Mouse (Mus musculus) kidney, embryonic 15.5 days (tissue): ENCODE results near the gene Rorb. TPM values are rescaled to one million over a fixed set of nuclear protein-coding genes. Genes with fewer than 3 reads are reported as not detected.
A peak's percentile ranks its signal among the peaks of the same experiment; 100 is the strongest.

Source experiments
- ATAC-seq: fragments of 200-750 bp; cut with Nextera tagmentation; replicated peaks from 2 replicates; pipeline ENCODE4 v1.8.0; 2017; ENCODE audit warnings: moderate TSS enrichment; ENCODE audit not compliant: low FRiP score
- H3K27ac ChIP-seq: fragments of 300-500 bp; sonication (generic); 2 replicates; pipeline ENCODE4 v1.5.1; 2015; ENCODE audit warnings: mild to moderate bottlenecking, inconsistent platforms
- H3K27me3 ChIP-seq: fragments of 300-500 bp; sonication (generic); 2 replicates; pipeline ENCODE4 v1.6.1; 2015; ENCODE audit warnings: inconsistent platforms
- H3K36me3 ChIP-seq: fragments of 300-500 bp; sonication (generic); 2 replicates; pipeline ENCODE4 v1.6.1; 2015; ENCODE audit warnings: inconsistent platforms
- H3K4me1 ChIP-seq: fragments of 300-500 bp; sonication (generic); 2 replicates; pipeline ENCODE4 v1.6.1; 2015; ENCODE audit warnings: inconsistent platforms
- H3K4me2 ChIP-seq: fragments of 300-500 bp; sonication (generic); 2 replicates; pipeline ENCODE4 v1.6.1; 2015; ENCODE audit warnings: moderate library complexity, mild to moderate bottlenecking, inconsistent platforms
- H3K4me3 ChIP-seq: fragments of 300-500 bp; sonication (generic); replicated peaks from 2 replicates; pipeline ENCODE4 v1.5.1; 2015; ENCODE audit warnings: mild to moderate bottlenecking, inconsistent platforms
- H3K9ac ChIP-seq: fragments of 300-500 bp; sonication (generic); 2 replicates; pipeline ENCODE4 v1.6.1; 2015; ENCODE audit warnings: mild to moderate bottlenecking, inconsistent platforms
- H3K9me3 ChIP-seq: fragments of 300-500 bp; sonication (generic); replicated peaks from 2 replicates; pipeline ENCODE4 v1.6.1; 2016; ENCODE audit warnings: inconsistent platforms
- WGBS: fragments of 180-500 bp; shearing (Covaris S2); methylation state at CpG from one replicate; pipeline ENCODE4 v1.1.7; 2015; ENCODE audit warnings: mixed read lengths; 5-methylcytosine and 5-hydroxymethylcytosine counted together
- polyA plus RNA-seq: library from polyadenylated mRNA; unstranded; fragments of >200 nt; fragmentation: Nextera tagmentation; extraction: Ambion mirVana; gene quantifications from 2 replicates; pipeline ENCODE4 v1.2.1, GENCODE M21; 2015

The Rorb gene
- polyA plus RNA-seq = 0.22 and 0.35 TPM in 2 replicates

GRCm38 (mm10) chr19:19110793-19111427 lies at the start of gene Rorb:
Rorb (minus strand) TSS chr19:19111196.
- Histone ChIP-seq H3K36me3 (no peaks in the 10 kb centered on the region), H3K4me2 (peak within 1 kb of the TSS; percentile 96), H3K4me1 (peaks cover 14% of the 10 kb centered on the region), H3K27me3 (peaks cover 55% of the 10 kb centered on the region), H3K9ac (peak within 1 kb of the TSS; percentile 31; the same call in 1 of the 2 replicates), H3K9me3 (no peaks in the 10 kb centered on the region), H3K4me3 (peak within 1 kb of the TSS; percentile 49), H3K27ac (no peak within 1 kb of the TSS)
- peak; percentile 99 for ATAC-seq
- WGBS = under 1% methylated on average over 25 of the region's 25 CpGs

GRCm38 (mm10) chr19:19148847-19149246 lies 37.9 kb upstream of the Rorb start:
- no peak overlapping the region for H3K27ac ChIP-seq
- H3K4me1 ChIP-seq = no peaks in the 10 kb centered on the region
- no peaks in the 10 kb centered on the region for H3K36me3 ChIP-seq
- no peak overlapping the region for H3K4me3 ChIP-seq
- no peaks in the 10 kb centered on the region for H3K27me3 ChIP-seq
- H3K4me2 ChIP-seq = no peak overlapping the region
- H3K9ac ChIP-seq = no peak overlapping the region
- 65% methylated on average over 6 of the region's 6 CpGs for WGBS
- ATAC-seq = no peak
- H3K9me3 ChIP-seq = no peaks in the 10 kb centered on the region

- no peak overlapping the region for H3K27ac ChIP-seq
- H3K4me3 ChIP-seq = no peak overlapping the region
- no peaks in the 10 kb centered on the region for H3K9me3 ChIP-seq
- H3K9ac ChIP-seq = no peak overlapping the region
- no peak overlapping the region for H3K4me2 ChIP-seq
- no peaks in the 10 kb centered on the region for H3K36me3 ChIP-seq
- H3K4me1 ChIP-seq = no peaks in the 10 kb centered on the region
- WGBS = 85% methylated on average over 4 of the region's 4 CpGs
- no peaks in the 10 kb centered on the region for H3K27me3 ChIP-seq
- ATAC-seq = no peak
These were observed 33.5 kb upstream of the Rorb start for GRCm38 (mm10) chr19:19144447-19144846.

GRCm38 (mm10) chr19:19136856-19137255 lies 25.9 kb upstream of the Rorb start:
- no peaks in the 10 kb centered on the region for H3K4me1 ChIP-seq
- H3K27ac ChIP-seq = no peak overlapping the region
- WGBS = 79% methylated on average over 2 of the region's 2 CpGs
- H3K27me3 ChIP-seq = no peaks in the 10 kb centered on the region
- no peak overlapping the region for H3K4me3 ChIP-seq
- H3K36me3 ChIP-seq = no peaks in the 10 kb centered on the region
- no peak overlapping the region for H3K9ac ChIP-seq
- no peak overlapping the region for H3K4me2 ChIP-seq
- H3K9me3 ChIP-seq = no peaks in the 10 kb centered on the region
- no peak for ATAC-seq

- H3K4me3 ChIP-seq = no peak overlapping the region
- no peaks in the 10 kb centered on the region for H3K36me3 ChIP-seq
- H3K4me2 ChIP-seq = no peak overlapping the region
- no peak for ATAC-seq
- H3K27me3 ChIP-seq = no peaks in the 10 kb centered on the region
- H3K4me1 ChIP-seq = no peaks in the 10 kb centered on the region
- H3K27ac ChIP-seq = no peak overlapping the region
- 83% methylated on average over 2 of the region's 2 CpGs for WGBS
- H3K9ac ChIP-seq = no peak overlapping the region
- H3K9me3 ChIP-seq = no peaks in the 10 kb centered on the region
These were observed 24.8 kb upstream of the Rorb start for GRCm38 (mm10) chr19:19135838-19136237.

GRCm38 (mm10) chr19:19122324-19122723 lies 11.3 kb upstream of the Rorb start:
- Histone ChIP-seq H3K9me3 (no peaks in the 10 kb centered on the region), H3K27me3 (no peaks in the 10 kb centered on the region), H3K9ac (no peak overlapping the region), H3K4me2 (no peak overlapping the region), H3K36me3 (no peaks in the 10 kb centered on the region), H3K27ac (no peak overlapping the region), H3K4me1 (no peaks in the 10 kb centered on the region), H3K4me3 (no peak overlapping the region)
- WGBS = 42% methylated on average over 2 of the region's 2 CpGs
- no peak for ATAC-seq

- ATAC-seq = no peak
- WGBS = 66% methylated on average over 4 of the region's 4 CpGs
These were observed 1.2 kb upstream of the Rorb start for GRCm38 (mm10) chr19:19112180-19112579.

GRCm38 (mm10) chr19:19111428-19112170 lies 603 bp upstream of the Rorb start:
- peak overlapping the region; percentile 49 for H3K4me3 ChIP-seq
- H3K9me3 ChIP-seq = no peaks in the 10 kb centered on the region
- peak overlapping the region; percentile 96 for H3K4me2 ChIP-seq
- ATAC-seq = no peak
- peaks cover 14% of the 10 kb centered on the region for H3K4me1 ChIP-seq
- 3% methylated on average over 12 of the region's 12 CpGs for WGBS
- no peak overlapping the region for H3K9ac ChIP-seq
- H3K36me3 ChIP-seq = no peaks in the 10 kb centered on the region
- no peak overlapping the region for H3K27ac ChIP-seq
- H3K27me3 ChIP-seq = peaks cover 53% of the 10 kb centered on the region

More at GRCm38 (mm10) chr19:19112180-19112579, 1.2 kb upstream of the Rorb start:
- H3K4me2 ChIP-seq = no peak overlapping the region
- no peak overlapping the region for H3K4me3 ChIP-seq
- no peaks in the 10 kb centered on the region for H3K36me3 ChIP-seq
- no peaks in the 10 kb centered on the region for H3K9me3 ChIP-seq
- no peak overlapping the region for H3K9ac ChIP-seq
- H3K27ac ChIP-seq = no peak overlapping the region
- H3K4me1 ChIP-seq = peaks cover 14% of the 10 kb centered on the region
- H3K27me3 ChIP-seq = peaks cover 51% of the 10 kb centered on the region

- H3K4me1 ChIP-seq = peaks cover 14% of the 10 kb centered on the region
- peak overlapping the region; percentile 31; the same call in 1 of the 2 replicates for H3K9ac ChIP-seq
- H3K4me3 ChIP-seq = peak overlapping the region; percentile 49
- under 1% methylated on average over 49 of the region's 49 CpGs for WGBS
- peak overlapping the region; percentile 96 for H3K4me2 ChIP-seq
- peaks cover 55% of the 10 kb centered on the region for H3K27me3 ChIP-seq
- ATAC-seq = peak; percentile 54
- H3K9me3 ChIP-seq = no peaks in the 10 kb centered on the region
- H3K27ac ChIP-seq = no peak overlapping the region
- H3K36me3 ChIP-seq = no peaks in the 10 kb centered on the region
These were observed 806 bp downstream of the Rorb start for GRCm38 (mm10) chr19:19110011-19110768.

- no peak overlapping the region for H3K9ac ChIP-seq
- no peaks in the 10 kb centered on the region for H3K9me3 ChIP-seq
- H3K4me2 ChIP-seq = 0 out of 2 replicates have a peak overlapping the region, but pooled peaks have one; percentile 27
- H3K4me1 ChIP-seq = peaks cover 14% of the 10 kb centered on the region
- WGBS = 41% methylated on average over 13 of the region's 13 CpGs
- no peak overlapping the region for H3K27ac ChIP-seq
- H3K27me3 ChIP-seq = peaks cover 48% of the 10 kb centered on the region
- no peak overlapping the region for H3K4me3 ChIP-seq
- ATAC-seq = no peak
- no peaks in the 10 kb centered on the region for H3K36me3 ChIP-seq
These were observed 2.2 kb downstream of the Rorb start for GRCm38 (mm10) chr19:19108596-19109381.

- H3K4me2 ChIP-seq = no peak overlapping the region
- peaks cover 27% of the 10 kb centered on the region for H3K27me3 ChIP-seq
- no peak overlapping the region for H3K9ac ChIP-seq
- H3K9me3 ChIP-seq = no peaks in the 10 kb centered on the region
- H3K36me3 ChIP-seq = no peaks in the 10 kb centered on the region
- H3K4me1 ChIP-seq = peaks cover 1% of the 10 kb centered on the region
- 82% methylated on average over 2 of the region's 2 CpGs for WGBS
- H3K27ac ChIP-seq = no peak overlapping the region
- no peak overlapping the region for H3K4me3 ChIP-seq
- no peak for ATAC-seq
These were observed 6.4 kb downstream of the Rorb start for GRCm38 (mm10) chr19:19104581-19104980.
